Mouse (Mus musculus) left cerebral cortex, adult 8-10 months (tissue): ENCODE data around the gene Tmem101. TPM values are rescaled to one million over a fixed set of nuclear protein-coding genes. Genes with fewer than 3 reads are reported as not detected.

ENCODE experiments used
- DNase-seq, 2 experiments: peaks; one replicate each; pipeline ENCODE4 v3.0.0; 2022; ENCODE audit warnings: low spot score in 2 of 2
- total RNA-seq, 4 experiments: library from RNA; stranded (reverse); gene quantifications; 2 replicates each; pipeline ENCODE4 v1.2.4; 2022

Tmem101 gene
- total RNA-seq, 4 experiments from 2014 or later: 19.4 to 27.6 (median 20.2) TPM

- no peak for DNase-seq
Observed at GRCm38 (mm10) chr11:102156786-102157089, 534 bp upstream of the Tmem101 start.

GRCm38 (mm10) chr11:102147213-102147989 lies 8.8 kb downstream of the Tmem101 start:
- DNase-seq: no peak

GRCm38 (mm10) chr11:102146531-102146930 lies 9.7 kb downstream of the Tmem101 start:
- DNase-seq: no peak

- no peak for DNase-seq
Observed at GRCm38 (mm10) chr11:102146005-102146404, 10.2 kb downstream of the Tmem101 start.

GRCm38 (mm10) chr11:102145471-102146001 lies 10.7 kb downstream of the Tmem101 start, which contains the start of gene Nags:
Gene Nags (plus strand): TSS chr11:102145513.
- DNase-seq: no peak

- no peak for DNase-seq
Observed at GRCm38 (mm10) chr11:102144957-102145470, 11.2 kb downstream of the Tmem101 start.

GRCm38 (mm10) chr11:102142355-102142754 lies 13.8 kb downstream of the Tmem101 start:
- no peak for DNase-seq

GRCm38 (mm10) chr11:102140508-102140907 lies 15.7 kb downstream of the Tmem101 start:
- peak in 1 of 2 experiments; percentile 48 for DNase-seq

- peak in 1 of 2 experiments; percentile 30 for DNase-seq
Observed at GRCm38 (mm10) chr11:102138447-102138740, 17.8 kb downstream of the Tmem101 start.

- DNase-seq: no peak
Observed at GRCm38 (mm10) chr11:102137625-102138446, 18.4 kb downstream of the Tmem101 start.

- no peak for DNase-seq
Observed at GRCm38 (mm10) chr11:102134516-102134915, 21.7 kb downstream of the Tmem101 start.

GRCm38 (mm10) chr11:102117386-102117785 lies 38.8 kb downstream of the Tmem101 start:
- no peak for DNase-seq

GRCm38 (mm10) chr11:102116241-102116640 lies 40.0 kb downstream of the Tmem101 start:
- DNase-seq: no peak

- no peak for DNase-seq
Observed at GRCm38 (mm10) chr11:102111576-102111975, 44.6 kb downstream of the Tmem101 start.

- no peak for DNase-seq
Observed at GRCm38 (mm10) chr11:102107732-102108131, 48.5 kb downstream of the Tmem101 start, which contains the start of gene Pyy. Gene Pyy (minus strand): TSS chr11:102107832.

- no peak for DNase-seq
Observed at GRCm38 (mm10) chr11:102106911-102107310, 49.3 kb downstream of the Tmem101 start.

Other genes with a start within 250 kb of the Tmem101 start
- gene Sost, start 189.4 kb downstream of the Tmem101 start, total RNA-seq: under 1 TPM in 1 of 4 experiments, not detected in 3; 0.19 TPM
- not detected for gene Cfap97d1, start 172.1 kb downstream of the Tmem101 start, total RNA-seq
- gene Dusp3, start 169.4 kb downstream of the Tmem101 start, total RNA-seq: 100 to 1,000 TPM; 194 to 239 (median 216) TPM
- gene Mpp3, start 127.9 kb downstream of the Tmem101 start, total RNA-seq: 10 to 100 TPM; 73.8 to 85.2 (median 77.1) TPM
- under 1 TPM in 3 of 4 experiments, not detected in 1; 0.15 to 0.18 (median 0.17) TPM for gene Cd300lg, start 114.9 kb downstream of the Tmem101 start, total RNA-seq
- gene Mpp2, start 67.9 kb downstream of the Tmem101 start, total RNA-seq: 100 to 1,000 TPM; 126 to 142 (median 135) TPM
- not detected for gene Ppy, start 55.1 kb downstream of the Tmem101 start, total RNA-seq
- gene Pyy, start 48.6 kb downstream of the Tmem101 start, total RNA-seq: not detected
- under 1 TPM in 1 of 4 experiments, not detected in 3; 0.18 TPM for gene Nags, start 10.9 kb downstream of the Tmem101 start, total RNA-seq
- 10 to 100 TPM; 52.8 to 55.3 (median 53.9) TPM for gene Lsm12, start 28.9 kb upstream of the Tmem101 start, total RNA-seq
- gene G6pc3, start 33.2 kb upstream of the Tmem101 start, total RNA-seq: 10 to 100 TPM; 65.4 to 78.4 (median 75.2) TPM
- 100 to 1,000 TPM; 245 to 275 (median 254) TPM for gene Hdac5, start 73.8 kb upstream of the Tmem101 start, total RNA-seq
- 1 to 10 TPM in 3 of 4 experiments, under 1 TPM in 1; 0.76 to 1.6 (median 1.4) TPM for gene BC030867, start 92.5 kb upstream of the Tmem101 start, total RNA-seq
- 1 to 10 TPM; 2.8 to 3.7 (median 3.3) TPM for gene Asb16, start 112.3 kb upstream of the Tmem101 start, total RNA-seq
- gene Tmub2, start 128.5 kb upstream of the Tmem101 start, total RNA-seq: 10 to 100 TPM; 62.1 to 70.6 (median 65.6) TPM
- gene Atxn7l3, start 140.2 kb upstream of the Tmem101 start, total RNA-seq: 100 to 1,000 TPM; 202 to 218 (median 208) TPM
- gene Ubtf, start 163.3 kb upstream of the Tmem101 start, total RNA-seq: 100 to 1,000 TPM; 102 to 118 (median 113) TPM
- gene Slc4a1, start 209.8 kb upstream of the Tmem101 start, total RNA-seq: under 1 TPM in 3 of 4 experiments, not detected in 1; 0.08 to 0.41 (median 0.24) TPM
- gene Rundc3a, start 237.0 kb upstream of the Tmem101 start, total RNA-seq: 100 to 1,000 TPM; 433 to 468 (median 439) TPM